Mouse (Mus musculus): ENCODE results near the gene Enc1. TPM values are rescaled to one million over a fixed set of nuclear protein-coding genes. Genes with fewer than 3 reads are reported as not detected.
"Not testable (repeated sequence)": the region's sequence is repeated elsewhere in the genome, so short reads cannot be mapped to it uniquely, and the experiment has no call there.

Gene Enc1
- polyA plus RNA-seq, 1 experiment from 2014 or later, result 1.9 TPM

GRCm38 (mm10) chr13:97250551-97251380 lies 9.9 kb downstream of the Enc1 start:
- no peak for DNase-seq (ENCODE audit: low spot score)

GRCm38 (mm10) chr13:97251736-97252135 lies 10.8 kb downstream of the Enc1 start:
- DNase-seq (ENCODE audit: low spot score), result no peak

- no peak for DNase-seq (ENCODE audit: low spot score)
Measured at GRCm38 (mm10) chr13:97252469-97252868, 11.6 kb downstream of the Enc1 start.

- DNase-seq (ENCODE audit: low spot score), result no peak
Measured at GRCm38 (mm10) chr13:97253418-97253981, 12.6 kb downstream of the Enc1 start.

GRCm38 (mm10) chr13:97253994-97254393 lies 13.1 kb downstream of the Enc1 start:
- no peak for DNase-seq (ENCODE audit: low spot score)

- no peak for DNase-seq (ENCODE audit: low spot score)
Measured at GRCm38 (mm10) chr13:97254564-97255164, 13.8 kb downstream of the Enc1 start.

- DNase-seq (ENCODE audit: low spot score), result no peak
Measured at GRCm38 (mm10) chr13:97255976-97256848, 15.3 kb downstream of the Enc1 start.

GRCm38 (mm10) chr13:97256849-97257379 lies 16.0 kb downstream of the Enc1 start:
- DNase-seq (ENCODE audit: low spot score), result no peak

- no peak for DNase-seq (ENCODE audit: low spot score)
Measured at GRCm38 (mm10) chr13:97259271-97259670, 18.4 kb downstream of the Enc1 start.

- DNase-seq (ENCODE audit: low spot score), result no peak
Measured at GRCm38 (mm10) chr13:97260456-97261180, 19.7 kb downstream of the Enc1 start.

- DNase-seq (ENCODE audit: low spot score), result no peak
Measured at GRCm38 (mm10) chr13:97261549-97261948, 20.6 kb downstream of the Enc1 start.

- no peak for DNase-seq (ENCODE audit: low spot score)
Measured at GRCm38 (mm10) chr13:97262676-97263075, 21.8 kb downstream of the Enc1 start.

- not testable (repeated sequence) for DNase-seq (ENCODE audit: low spot score)
Measured at GRCm38 (mm10) chr13:97265534-97265933, 24.6 kb downstream of the Enc1 start.

GRCm38 (mm10) chr13:97270723-97271122 lies 29.8 kb downstream of the Enc1 start:
- peak; percentile 70 for DNase-seq (ENCODE audit: low spot score)

GRCm38 (mm10) chr13:97271641-97272040 lies 30.7 kb downstream of the Enc1 start:
- no peak for DNase-seq (ENCODE audit: low spot score)

- DNase-seq (ENCODE audit: low spot score), result no peak
Measured at GRCm38 (mm10) chr13:97274757-97275156, 33.9 kb downstream of the Enc1 start.

GRCm38 (mm10) chr13:97275482-97275881 lies 34.6 kb downstream of the Enc1 start:
- DNase-seq (ENCODE audit: low spot score), result no peak

- DNase-seq (ENCODE audit: low spot score), result no peak
Measured at GRCm38 (mm10) chr13:97282051-97282910, 41.4 kb downstream of the Enc1 start.

- no peak for DNase-seq (ENCODE audit: low spot score)
Measured at GRCm38 (mm10) chr13:97282911-97283281, 42.0 kb downstream of the Enc1 start.

- peak; percentile 33 for DNase-seq (ENCODE audit: low spot score)
Measured at GRCm38 (mm10) chr13:97287046-97287445, 46.1 kb downstream of the Enc1 start.
